Mouse (Mus musculus) intestine, embryonic 15.5 days (tissue): ENCODE data around the gene Adprm. TPM values are rescaled to one million over a fixed set of nuclear protein-coding genes. Genes with fewer than 3 reads are reported as not detected.
"Not testable (repeated sequence)": the region's sequence is repeated elsewhere in the genome, so short reads cannot be mapped to it uniquely, and the experiment has no call there.

ENCODE experiments used
- ATAC-seq: fragments of 200-750 bp; cut with Nextera tagmentation; 2 replicates; pipeline ENCODE4 v1.8.0; 2017; ENCODE audit warnings: moderate TSS enrichment, moderate library complexity
- H3K27ac ChIP-seq: fragments of 300-500 bp; sonication (generic); 2 replicates; pipeline ENCODE4 v1.5.1; 2015; ENCODE audit warnings: mild to moderate bottlenecking, inconsistent platforms
- H3K27me3 ChIP-seq: fragments of 300-500 bp; sonication (generic); replicated peaks from 2 replicates; pipeline ENCODE4 v1.6.1; 2015; ENCODE audit warnings: inconsistent platforms
- H3K36me3 ChIP-seq: fragments of 300-500 bp; sonication (generic); 2 replicates; pipeline ENCODE4 v1.6.1; 2015; ENCODE audit warnings: inconsistent platforms
- H3K4me1 ChIP-seq: fragments of 300-500 bp; sonication (generic); replicated peaks from 2 replicates; pipeline ENCODE4 v1.6.1; 2015; ENCODE audit warnings: inconsistent platforms
- H3K4me2 ChIP-seq: fragments of 300-500 bp; sonication (generic); replicated peaks from 2 replicates; pipeline ENCODE4 v1.6.1; 2015; ENCODE audit warnings: mild to moderate bottlenecking, inconsistent platforms
- H3K4me3 ChIP-seq: fragments of 300-500 bp; sonication (generic); replicated peaks from 2 replicates; pipeline ENCODE4 v1.5.1; 2015; ENCODE audit warnings: inconsistent platforms
- H3K9ac ChIP-seq: fragments of 300-500 bp; sonication (generic); 2 replicates; pipeline ENCODE4 v1.6.1; 2015; ENCODE audit warnings: inconsistent platforms
- H3K9me3 ChIP-seq: fragments of 300-500 bp; sonication (generic); 2 replicates; pipeline ENCODE4 v1.6.1; 2016; ENCODE audit warnings: inconsistent platforms
- WGBS: fragments of 180-500 bp; shearing (Covaris S2); methylation state at CpG from one replicate; pipeline ENCODE4 v1.1.7; 2015; 5-methylcytosine and 5-hydroxymethylcytosine counted together
- polyA plus RNA-seq: library from polyadenylated mRNA; unstranded; fragments of >200 nt; fragmentation: Nextera tagmentation; extraction: Ambion mirVana; gene quantifications from 2 replicates; pipeline ENCODE4 v1.2.1, GENCODE M21; 2015

Adprm gene
- 20.8 and 24.2 TPM in 2 replicates for polyA plus RNA-seq

- H3K27ac ChIP-seq = peak within 1 kb of the TSS; percentile 76
- H3K9me3 ChIP-seq = no peaks in the 10 kb centered on the region
- under 1% methylated on average over 50 of the region's 50 CpGs for WGBS
- peaks cover 8% of the 10 kb centered on the region for H3K36me3 ChIP-seq
- peaks cover 8% of the 10 kb centered on the region; the same call in 1 of the 2 replicates for H3K4me1 ChIP-seq
- no peaks in the 10 kb centered on the region for H3K27me3 ChIP-seq
- H3K4me3 ChIP-seq = peak within 1 kb of the TSS; percentile 99
- peak; percentile 96 for ATAC-seq
- peak within 1 kb of the TSS; percentile 94 for H3K9ac ChIP-seq
- H3K4me2 ChIP-seq = peak within 1 kb of the TSS; percentile 63
Observed at GRCm38 (mm10) chr11:67052321-67052952, at the start of gene Adprm, which contains the start of gene Sco1. Gene Adprm, minus strand, starts transcription at chr11:67052594. Gene Sco1, plus strand, starts transcription at chr11:67052670.

- Histone ChIP-seq H3K4me2 (no peak overlapping the region), H3K27ac (no peak overlapping the region), H3K9me3 (no peaks in the 10 kb centered on the region), H3K9ac (no peak overlapping the region), H3K36me3 (no peaks in the 10 kb centered on the region), H3K4me1 (no peaks in the 10 kb centered on the region), H3K27me3 (no peaks in the 10 kb centered on the region), H3K4me3 (no peak overlapping the region)
- WGBS = 26% methylated on average over 8 of the region's 8 CpGs
- ATAC-seq = peak; percentile 41; the same call in 1 of the 2 replicates
Observed at GRCm38 (mm10) chr11:67101713-67102112, 49.3 kb upstream of the Adprm start.

GRCm38 (mm10) chr11:67100169-67100568, 47.8 kb upstream of the Adprm start:
- Histone ChIP-seq H3K4me3 (no peak overlapping the region), H3K27ac (no peak overlapping the region), H3K4me2 (no peak overlapping the region), H3K9me3 (no peaks in the 10 kb centered on the region), H3K27me3 (no peaks in the 10 kb centered on the region), H3K9ac (no peak overlapping the region), H3K4me1 (no peaks in the 10 kb centered on the region), H3K36me3 (no peaks in the 10 kb centered on the region)
- no peak for ATAC-seq
- WGBS = 31% methylated on average over 6 of the region's 6 CpGs

- no peak for ATAC-seq
- H3K4me1 ChIP-seq = no peaks in the 10 kb centered on the region
- H3K36me3 ChIP-seq = no peaks in the 10 kb centered on the region
- 92% methylated on average over 16 of the region's 16 CpGs for WGBS
- H3K27ac ChIP-seq = no peak overlapping the region
- H3K4me2 ChIP-seq = no peak overlapping the region
- no peaks in the 10 kb centered on the region for H3K9me3 ChIP-seq
- no peak overlapping the region for H3K9ac ChIP-seq
- H3K4me3 ChIP-seq = no peak overlapping the region
- no peaks in the 10 kb centered on the region for H3K27me3 ChIP-seq
Observed at GRCm38 (mm10) chr11:67099241-67099640, 46.8 kb upstream of the Adprm start.

- no peak overlapping the region for H3K4me3 ChIP-seq
- no peaks in the 10 kb centered on the region for H3K4me1 ChIP-seq
- H3K9ac ChIP-seq = no peak overlapping the region
- no peaks in the 10 kb centered on the region for H3K9me3 ChIP-seq
- 74% methylated on average over 11 of the region's 11 CpGs for WGBS
- no peaks in the 10 kb centered on the region for H3K27me3 ChIP-seq
- H3K27ac ChIP-seq = no peak overlapping the region
- H3K36me3 ChIP-seq = no peaks in the 10 kb centered on the region
- ATAC-seq = no peak
- no peak overlapping the region for H3K4me2 ChIP-seq
Observed at GRCm38 (mm10) chr11:67098427-67098826, 46.0 kb upstream of the Adprm start.

GRCm38 (mm10) chr11:67097709-67098108, 45.3 kb upstream of the Adprm start:
- Histone ChIP-seq H3K27me3 (no peaks in the 10 kb centered on the region), H3K4me2 (no peak overlapping the region), H3K9me3 (no peaks in the 10 kb centered on the region), H3K36me3 (no peaks in the 10 kb centered on the region), H3K9ac (no peak overlapping the region), H3K4me3 (no peak overlapping the region), H3K27ac (no peak overlapping the region), H3K4me1 (no peaks in the 10 kb centered on the region)
- WGBS = 91% methylated on average over 10 of the region's 10 CpGs
- no peak for ATAC-seq

GRCm38 (mm10) chr11:67094470-67094869, 42.1 kb upstream of the Adprm start:
- no peaks in the 10 kb centered on the region for H3K4me1 ChIP-seq

GRCm38 (mm10) chr11:67093652-67094051, 41.3 kb upstream of the Adprm start:
- H3K4me3 ChIP-seq = no peak overlapping the region
- no peaks in the 10 kb centered on the region for H3K9me3 ChIP-seq
- 93% methylated on average over 5 of the region's 5 CpGs for WGBS

More at GRCm38 (mm10) chr11:67094470-67094869, 42.1 kb upstream of the Adprm start:
- WGBS = 69% methylated on average over 29 of the region's 29 CpGs
- Histone ChIP-seq H3K27ac (no peak overlapping the region), H3K4me2 (no peak overlapping the region), H3K27me3 (no peaks in the 10 kb centered on the region), H3K4me3 (no peak overlapping the region), H3K9ac (no peak overlapping the region), H3K9me3 (no peaks in the 10 kb centered on the region), H3K36me3 (no peaks in the 10 kb centered on the region)
- ATAC-seq = no peak

GRCm38 (mm10) chr11:67093201-67093600, 40.8 kb upstream of the Adprm start:
- no peaks in the 10 kb centered on the region for H3K9me3 ChIP-seq
- no peak overlapping the region for H3K4me2 ChIP-seq
- H3K27me3 ChIP-seq = no peaks in the 10 kb centered on the region
- WGBS = 74% methylated on average over 9 of the region's 9 CpGs
- H3K36me3 ChIP-seq = no peaks in the 10 kb centered on the region
- ATAC-seq = no peak
- no peaks in the 10 kb centered on the region for H3K4me1 ChIP-seq
- no peak overlapping the region for H3K27ac ChIP-seq
- no peak overlapping the region for H3K4me3 ChIP-seq
- H3K9ac ChIP-seq = no peak overlapping the region

More at GRCm38 (mm10) chr11:67093652-67094051, 41.3 kb upstream of the Adprm start:
- Histone ChIP-seq H3K4me2 (no peak overlapping the region), H3K4me1 (no peaks in the 10 kb centered on the region), H3K36me3 (no peaks in the 10 kb centered on the region), H3K27me3 (no peaks in the 10 kb centered on the region), H3K9ac (no peak overlapping the region), H3K27ac (no peak overlapping the region)
- ATAC-seq = no peak

GRCm38 (mm10) chr11:67092354-67092753, 40.0 kb upstream of the Adprm start:
- H3K9me3 ChIP-seq, H3K4me3 ChIP-seq, ATAC-seq, H3K4me1 ChIP-seq, H3K9ac ChIP-seq, H3K36me3 ChIP-seq, H3K27ac ChIP-seq, H3K27me3 ChIP-seq, H3K4me2 ChIP-seq: not testable (repeated sequence)
- 86% methylated on average over 12 of the region's 12 CpGs for WGBS

- H3K27ac ChIP-seq = no peak overlapping the region
- ATAC-seq = no peak
- 87% methylated on average over 12 of the region's 12 CpGs for WGBS
- H3K27me3 ChIP-seq = peaks cover 10% of the 10 kb centered on the region
- no peak overlapping the region for H3K4me2 ChIP-seq
- no peak overlapping the region for H3K4me3 ChIP-seq
- H3K9ac ChIP-seq = no peak overlapping the region
- H3K4me1 ChIP-seq = 0 out of 2 replicates have a peak, but pooled peaks cover 6% of the 10 kb centered on the region
- no peaks in the 10 kb centered on the region for H3K9me3 ChIP-seq
- H3K36me3 ChIP-seq = no peaks in the 10 kb centered on the region
Observed at GRCm38 (mm10) chr11:67087225-67087624, 34.8 kb upstream of the Adprm start.

GRCm38 (mm10) chr11:67086467-67087164, 34.2 kb upstream of the Adprm start:
- ATAC-seq = peak; percentile 74
- Histone ChIP-seq H3K36me3 (no peaks in the 10 kb centered on the region), H3K9me3 (no peaks in the 10 kb centered on the region), H3K4me1 (0 out of 2 replicates have a peak, but pooled peaks cover 6% of the 10 kb centered on the region), H3K27me3 (peaks cover 10% of the 10 kb centered on the region), H3K4me3 (no peak overlapping the region), H3K9ac (0 out of 2 replicates have a peak overlapping the region, but pooled peaks have one; percentile 13), H3K4me2 (no peak overlapping the region), H3K27ac (no peak overlapping the region)
- 42% methylated on average over 9 of the region's 9 CpGs for WGBS
